Mouse (Mus musculus) liver, embryonic 11.5 days (tissue): ENCODE results near the gene Tmem108. TPM values are rescaled to one million over a fixed set of nuclear protein-coding genes. Genes with fewer than 3 reads are reported as not detected.

ENCODE experiments used
- ATAC-seq: fragments of 200-750 bp; cut with Nextera tagmentation; replicated peaks from 2 replicates; pipeline ENCODE4 v1.8.0; 2017; ENCODE audit warnings: moderate number of reproducible peaks, mild to moderate bottlenecking, moderate TSS enrichment, moderate library complexity; ENCODE audit not compliant: low FRiP score
- DNase-seq: peaks from one replicate; pipeline ENCODE4 v3.0.0-alpha.2; 2017; ENCODE audit warnings: low spot score
- H3K27ac ChIP-seq: fragments of 300-500 bp; sonication (generic); 2 replicates; pipeline ENCODE4 v1.5.1; 2014; ENCODE audit warnings: mild to moderate bottlenecking, low read depth, low read length, control low read depth
- H3K27me3 ChIP-seq: fragments of 300-500 bp; sonication (generic); replicated peaks from 2 replicates; pipeline ENCODE4 v1.6.1; 2014; ENCODE audit warnings: low read length, mixed read lengths; ENCODE audit not compliant: control insufficient read depth, insufficient read depth
- H3K36me3 ChIP-seq: fragments of 300-500 bp; sonication (generic); 2 replicates; pipeline ENCODE4 v1.6.1; 2014; ENCODE audit warnings: mild to moderate bottlenecking, low read length, moderate library complexity, mixed read lengths; ENCODE audit not compliant: control insufficient read depth, insufficient read depth
- H3K4me1 ChIP-seq: fragments of 300-500 bp; sonication (generic); replicated peaks from 2 replicates; pipeline ENCODE4 v1.6.1; 2014; ENCODE audit warnings: low read length, mixed read lengths; ENCODE audit not compliant: control insufficient read depth, insufficient read depth
- H3K4me2 ChIP-seq: fragments of 300-500 bp; sonication (generic); 2 replicates; pipeline ENCODE4 v1.6.1; 2014; ENCODE audit warnings: mild to moderate bottlenecking, control low read depth, moderate library complexity
- H3K4me3 ChIP-seq: fragments of 300-500 bp; sonication (generic); 2 replicates; pipeline ENCODE4 v1.5.1; 2014; ENCODE audit warnings: low read depth, low read length, control low read depth
- H3K9ac ChIP-seq: fragments of 300-500 bp; sonication (generic); 2 replicates; pipeline ENCODE4 v1.6.1; 2014; ENCODE audit warnings: low read depth, low read length, control low read depth
- H3K9me3 ChIP-seq: fragments of 300-500 bp; sonication (generic); 2 replicates; pipeline ENCODE4 v1.6.1; 2016; ENCODE audit warnings: low read length, inconsistent platforms, mixed read lengths; ENCODE audit not compliant: control insufficient read depth
- WGBS: fragments of 180-500 bp; shearing (Covaris S2); extraction: QIAGEN DNeasy Blood & Tissue Kit; methylation state at CpG from one replicate; pipeline ENCODE4 v1.1.7; 2014; 5-methylcytosine and 5-hydroxymethylcytosine counted together
- polyA plus RNA-seq: library from polyadenylated mRNA; unstranded; fragments of >200 nt; fragmentation: Nextera tagmentation; extraction: Ambion mirVana; gene quantifications from 2 replicates; pipeline ENCODE4 v1.2.1, GENCODE M21; 2014

The Tmem108 gene
- polyA plus RNA-seq, 1 experiment from 2014 or later = 17.6 TPM

DNA sequence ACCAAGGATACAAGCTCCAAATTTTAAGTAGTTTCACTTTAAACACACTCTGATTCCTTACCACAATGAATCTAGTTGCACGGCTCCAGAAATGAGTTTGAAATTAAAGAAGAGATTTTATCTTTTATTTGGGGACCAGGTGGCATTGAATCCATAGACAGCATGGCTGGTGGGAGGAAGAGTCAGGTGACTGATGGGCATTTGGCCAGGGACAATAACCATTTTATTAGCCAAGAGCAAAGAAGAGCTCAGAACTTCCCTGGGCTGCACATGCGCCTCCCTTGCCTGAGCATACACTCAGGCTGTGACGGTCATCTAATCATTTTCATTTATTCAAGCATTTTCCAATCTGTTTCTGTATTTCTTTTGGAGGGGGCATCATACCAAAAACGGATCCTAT is 135.5 kb downstream of the Tmem108 start:
- Histone ChIP-seq H3K9me3 (no peaks in the 10 kb centered on the region), H3K27ac (no peak overlapping the region), H3K4me1 (no peaks in the 10 kb centered on the region), H3K36me3 (no peaks in the 10 kb centered on the region), H3K9ac (no peak overlapping the region), H3K4me2 (no peak overlapping the region), H3K4me3 (no peak overlapping the region), H3K27me3 (no peaks in the 10 kb centered on the region)
- WGBS = 80% methylated on average over 4 of the region's 4 CpGs
- DNase-seq = no peak
- ATAC-seq = no peak

DNA sequence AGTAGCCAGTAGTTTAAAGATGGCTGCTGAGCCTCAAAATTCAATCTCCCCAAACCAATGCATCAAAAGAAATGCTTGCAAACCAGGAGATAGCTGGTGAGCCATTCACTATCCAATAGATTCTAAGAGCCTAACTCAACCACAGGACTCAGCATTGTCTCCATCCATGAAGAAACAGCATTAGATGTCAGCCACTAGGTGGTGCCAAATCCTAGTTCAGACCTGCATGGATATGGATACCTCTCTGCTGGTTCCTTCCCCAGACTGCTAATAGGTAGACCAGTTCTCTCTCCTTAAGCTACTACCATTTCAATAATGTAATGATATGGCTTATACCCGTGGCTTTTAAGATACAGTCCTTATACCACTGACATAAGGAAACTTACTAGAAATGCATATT is 137.0 kb downstream of the Tmem108 start:
- ATAC-seq (no peak; the same call in 1 of the 2 replicates), DNase-seq (no peak)
- no peaks in the 10 kb centered on the region for H3K36me3 ChIP-seq
- 25% methylated on average over 1 of the region's 1 CpGs for WGBS
- no peak overlapping the region for H3K9ac ChIP-seq
- H3K4me3 ChIP-seq = no peak overlapping the region
- H3K9me3 ChIP-seq = no peaks in the 10 kb centered on the region
- no peaks in the 10 kb centered on the region for H3K27me3 ChIP-seq
- H3K27ac ChIP-seq = no peak overlapping the region
- no peak overlapping the region for H3K4me2 ChIP-seq
- no peaks in the 10 kb centered on the region for H3K4me1 ChIP-seq

DNA sequence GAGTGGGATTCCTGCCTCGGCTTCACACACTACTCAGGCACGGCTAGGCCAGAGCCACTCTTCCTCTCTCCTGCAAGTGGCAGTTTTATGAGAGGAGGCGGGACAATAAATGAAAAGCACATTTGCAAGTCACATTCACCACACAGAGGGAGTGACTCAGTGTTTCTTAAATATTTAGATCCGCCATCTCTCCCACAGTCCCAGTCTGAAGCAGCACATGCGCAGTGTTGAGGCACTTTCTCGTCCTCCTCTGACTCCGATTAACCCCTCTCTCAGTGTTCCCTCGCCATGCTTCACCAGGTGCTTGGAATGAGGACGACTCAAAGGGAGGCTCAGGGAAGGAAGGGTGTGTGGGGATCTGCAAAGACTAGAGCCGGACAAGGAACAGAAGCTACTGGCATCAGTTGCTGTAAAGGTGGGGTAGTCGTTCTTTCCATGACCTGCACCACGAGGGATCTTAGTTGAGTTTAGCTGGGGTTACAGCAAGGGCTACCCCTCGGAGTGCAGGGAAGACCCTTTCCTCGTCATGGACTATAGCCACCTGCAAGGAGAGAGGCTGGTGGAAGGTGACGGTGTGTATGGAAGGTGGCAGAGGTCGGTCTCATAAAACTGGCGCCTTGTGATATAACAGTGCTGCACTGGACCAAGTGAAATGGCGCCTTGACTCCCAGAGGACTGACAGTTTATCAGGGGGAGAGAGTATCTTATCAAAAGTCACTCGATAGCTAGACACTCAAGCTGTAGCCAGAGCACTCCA is 137.9 kb downstream of the Tmem108 start:
- Histone ChIP-seq H3K36me3 (no peaks in the 10 kb centered on the region), H3K4me2 (no peak overlapping the region), H3K27me3 (no peaks in the 10 kb centered on the region), H3K4me3 (no peak overlapping the region), H3K9ac (no peak overlapping the region), H3K4me1 (no peaks in the 10 kb centered on the region), H3K27ac (no peak overlapping the region), H3K9me3 (no peaks in the 10 kb centered on the region)
- WGBS = 79% methylated on average over 19 of the region's 19 CpGs
- DNase-seq (no peak), ATAC-seq (no peak)

DNA sequence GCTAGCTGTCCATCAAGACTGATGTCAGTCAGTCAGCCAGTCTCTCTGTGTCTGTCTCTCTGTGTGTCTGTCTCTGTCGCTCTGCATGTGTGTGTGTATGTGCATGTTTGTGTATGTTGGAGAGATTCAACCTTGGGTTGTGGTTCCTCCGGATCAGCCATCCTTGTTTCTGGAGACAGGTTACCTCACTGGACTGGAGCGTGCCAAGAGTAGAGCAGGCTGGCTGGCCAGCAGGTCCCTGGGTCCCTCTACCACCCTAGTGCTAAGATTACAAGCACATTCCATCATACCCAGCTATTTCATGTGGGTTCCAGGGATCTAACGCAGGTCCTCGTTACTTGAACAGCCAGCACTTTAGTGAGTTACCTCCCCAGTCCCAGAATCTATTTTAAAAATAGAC is 138.6 kb downstream of the Tmem108 start:
- H3K9me3 ChIP-seq = no peaks in the 10 kb centered on the region
- no peaks in the 10 kb centered on the region for H3K4me1 ChIP-seq
- 77% methylated on average over 5 of the region's 5 CpGs for WGBS
- H3K9ac ChIP-seq = no peak overlapping the region
- DNase-seq (no peak), ATAC-seq (no peak)
- no peaks in the 10 kb centered on the region for H3K36me3 ChIP-seq
- no peak overlapping the region for H3K4me3 ChIP-seq
- no peak overlapping the region for H3K4me2 ChIP-seq
- no peaks in the 10 kb centered on the region for H3K27me3 ChIP-seq
- no peak overlapping the region for H3K27ac ChIP-seq

DNA sequence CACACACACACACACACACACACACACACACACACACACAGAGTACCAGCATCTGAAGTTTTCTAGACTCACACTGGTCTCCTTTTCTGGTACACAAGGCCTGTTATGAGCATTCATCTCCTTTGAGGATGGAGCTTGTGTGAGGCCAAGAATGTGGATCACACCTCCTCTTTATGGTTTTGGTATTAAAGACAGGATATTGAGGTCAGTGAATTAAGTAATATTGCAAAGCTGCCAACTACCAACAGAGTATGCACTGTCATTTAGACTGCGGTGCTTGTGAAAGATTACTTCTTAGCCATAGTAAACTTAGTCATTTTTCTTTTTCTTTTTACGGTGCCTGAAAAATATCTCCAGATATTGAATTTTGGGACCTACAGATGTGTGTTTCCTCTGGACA is 139.8 kb downstream of the Tmem108 start:
- no peak overlapping the region for H3K4me2 ChIP-seq
- no peak overlapping the region for H3K9ac ChIP-seq
- H3K4me3 ChIP-seq = no peak overlapping the region
- DNase-seq = no peak
- no peaks in the 10 kb centered on the region for H3K36me3 ChIP-seq
- no peak overlapping the region for H3K27ac ChIP-seq
- 91% methylated on average over 2 of the region's 2 CpGs for WGBS
- no peaks in the 10 kb centered on the region for H3K9me3 ChIP-seq
- no peaks in the 10 kb centered on the region for H3K4me1 ChIP-seq
- no peak for ATAC-seq
- H3K27me3 ChIP-seq = no peaks in the 10 kb centered on the region

DNA sequence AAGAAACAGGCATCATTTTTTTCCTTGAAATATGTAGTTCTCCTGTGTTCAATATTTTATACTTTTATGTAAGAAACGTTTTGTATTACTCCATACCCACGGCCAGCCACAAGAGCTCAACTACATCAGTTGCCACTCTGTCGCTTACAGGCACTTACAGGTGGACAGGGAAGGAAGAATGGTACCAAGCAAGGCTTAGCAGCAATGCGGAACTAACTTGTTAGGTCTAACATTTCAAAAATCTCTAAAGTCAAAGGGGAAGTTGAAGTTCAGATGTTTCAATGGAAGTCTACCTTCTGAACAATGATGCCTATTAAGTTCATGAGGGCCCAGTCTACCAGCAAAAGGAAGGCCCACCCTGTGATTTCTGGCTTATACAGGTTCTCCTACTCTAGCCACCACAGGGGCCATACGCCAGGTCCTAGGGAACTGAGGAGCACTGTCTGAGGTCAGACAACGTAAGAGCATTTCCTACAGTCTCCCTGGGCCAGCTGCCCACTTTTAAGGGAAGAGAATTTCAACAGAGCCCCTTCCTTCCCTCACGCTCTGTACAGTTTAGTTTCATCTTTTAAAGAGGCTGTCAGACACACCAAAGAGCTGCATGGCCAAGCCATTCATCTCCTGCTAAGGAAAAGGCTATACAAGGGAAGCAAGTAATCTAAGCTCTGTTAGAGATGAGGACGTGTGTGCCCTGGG is 141.0 kb downstream of the Tmem108 start:
- no peak overlapping the region for H3K4me2 ChIP-seq
- no peak for ATAC-seq
- no peaks in the 10 kb centered on the region for H3K9me3 ChIP-seq
- no peaks in the 10 kb centered on the region for H3K27me3 ChIP-seq
- no peak overlapping the region for H3K9ac ChIP-seq
- no peak overlapping the region for H3K27ac ChIP-seq
- WGBS = 81% methylated on average over 8 of the region's 8 CpGs
- no peak for DNase-seq
- no peaks in the 10 kb centered on the region for H3K36me3 ChIP-seq
- H3K4me1 ChIP-seq = no peaks in the 10 kb centered on the region
- H3K4me3 ChIP-seq = no peak overlapping the region

DNA sequence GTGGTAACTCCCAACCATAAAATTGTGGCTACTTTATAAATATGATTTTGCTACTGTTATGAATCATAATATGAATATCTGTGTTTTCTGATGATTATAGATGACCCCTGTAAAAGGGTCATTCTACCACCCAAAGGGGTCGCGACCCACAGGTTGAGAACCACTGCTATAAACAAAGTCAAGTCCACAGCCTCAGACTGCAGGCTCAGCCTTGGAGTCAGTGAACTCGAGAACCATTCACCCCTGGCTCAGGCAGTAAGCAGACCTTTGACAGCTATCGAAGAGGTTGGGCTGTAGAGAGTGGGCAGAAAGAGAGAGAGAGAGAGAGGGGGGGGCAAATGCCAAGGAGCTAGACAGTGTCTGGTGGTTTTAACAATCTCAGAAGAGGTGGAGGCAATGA is 147.4 kb downstream of the Tmem108 start:
- Histone ChIP-seq H3K36me3 (no peaks in the 10 kb centered on the region), H3K27ac (no peak overlapping the region), H3K4me3 (no peak overlapping the region), H3K4me1 (no peaks in the 10 kb centered on the region), H3K9ac (no peak overlapping the region), H3K9me3 (no peaks in the 10 kb centered on the region), H3K27me3 (no peaks in the 10 kb centered on the region), H3K4me2 (no peak overlapping the region)
- ATAC-seq (no peak), DNase-seq (no peak)
- 76% methylated on average over 4 of the region's 4 CpGs for WGBS

DNA sequence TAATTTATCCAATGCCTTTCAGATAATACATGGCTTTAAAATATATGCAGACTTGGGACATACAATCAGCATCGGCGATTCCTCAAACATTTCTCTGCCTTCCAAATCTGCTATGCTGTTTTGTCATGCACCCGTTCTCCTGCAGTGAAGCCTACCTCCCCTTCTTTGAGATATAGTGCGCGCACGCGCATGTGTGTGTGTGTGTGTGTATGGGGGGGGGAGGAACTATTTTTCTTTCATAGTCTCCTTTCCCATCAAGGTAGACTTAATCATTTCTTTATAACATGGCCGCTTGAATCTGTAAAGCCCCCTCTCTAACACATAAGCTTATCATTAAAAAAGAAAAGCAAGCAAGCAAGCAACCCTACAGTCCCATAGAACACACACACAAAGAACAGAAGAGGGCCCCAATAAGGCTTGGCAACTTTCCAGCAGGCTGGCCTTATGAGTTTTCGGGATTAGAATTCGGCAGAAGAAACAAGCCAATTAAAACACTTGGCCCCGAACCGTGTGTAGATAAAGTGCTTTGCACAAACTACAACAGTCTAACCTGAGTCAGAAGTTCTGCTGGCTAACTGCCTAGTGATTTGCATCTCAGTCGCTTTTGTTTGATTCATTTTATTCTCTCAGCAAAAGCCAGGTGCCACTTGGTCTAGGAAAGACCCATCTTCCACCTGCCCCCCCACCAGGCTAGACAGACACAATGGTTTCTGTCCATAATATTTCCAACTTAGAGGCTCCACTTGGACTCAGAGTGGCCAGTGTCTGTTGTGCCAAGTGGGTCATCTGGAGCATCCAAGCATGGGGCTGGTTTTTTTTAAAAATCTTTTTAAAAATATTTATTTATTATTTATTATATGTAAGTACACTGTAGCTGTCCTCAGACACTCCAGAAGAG is 153.2 kb downstream of the Tmem108 start:
- no peaks in the 10 kb centered on the region for H3K27me3 ChIP-seq
- 91% methylated on average over 13 of the region's 13 CpGs for WGBS
- no peak overlapping the region for H3K4me2 ChIP-seq

More for the DNA sequence above, 153.2 kb downstream of the Tmem108 start:
- Histone ChIP-seq H3K9me3 (no peaks in the 10 kb centered on the region), H3K9ac (no peak overlapping the region), H3K4me3 (no peak overlapping the region), H3K36me3 (no peaks in the 10 kb centered on the region), H3K27ac (no peak overlapping the region), H3K4me1 (no peaks in the 10 kb centered on the region)
- no peak for ATAC-seq
- DNase-seq = no peak
